Mouse (Mus musculus) heart, embryonic 10.5 days (tissue): ENCODE measurements around the gene Lonp2. TPM values are rescaled to one million over a fixed set of nuclear protein-coding genes. Genes with fewer than 3 reads are reported as not detected.

Experiments
- DNase-seq: peaks from one replicate; pipeline ENCODE4 v3.0.0-alpha.2; 2017; ENCODE audit warnings: low spot score
- H3K27ac ChIP-seq: fragments of 300-500 bp; sonication (generic); 2 replicates; pipeline ENCODE4 v1.5.1; 2016; ENCODE audit warnings: mild to moderate bottlenecking
- H3K27me3 ChIP-seq: fragments of 300-500 bp; sonication (generic); 2 replicates; pipeline ENCODE4 v1.6.1; 2016; ENCODE audit warnings: mild to moderate bottlenecking; ENCODE audit not compliant: poor library complexity, insufficient read depth, severe bottlenecking
- H3K36me3 ChIP-seq: fragments of 300-500 bp; sonication (generic); 2 replicates; pipeline ENCODE4 v1.6.1; 2016; ENCODE audit warnings: mild to moderate bottlenecking, moderate library complexity
- H3K4me1 ChIP-seq: fragments of 300-500 bp; sonication (generic); 2 replicates; pipeline ENCODE4 v1.6.1; 2016; ENCODE audit warnings: mild to moderate bottlenecking
- H3K4me3 ChIP-seq: fragments of 300-500 bp; sonication (generic); 2 replicates; pipeline ENCODE4 v1.5.1; 2016; ENCODE audit warnings: mild to moderate bottlenecking, moderate library complexity
- H3K9me3 ChIP-seq: fragments of 300-500 bp; sonication (generic); 2 replicates; pipeline ENCODE4 v1.6.1; 2016; ENCODE audit warnings: mild to moderate bottlenecking, moderate library complexity
- WGBS: fragments of 180-500 bp; shearing (Covaris S2); methylation state at CpG from one replicate; pipeline ENCODE4 v1.1.7; 2016; 5-methylcytosine and 5-hydroxymethylcytosine counted together
- microRNA-seq: library from miRNA; unstranded; fragments of <30 nt; microRNA quantifications from one replicate; pipeline ENCODE4, GENCODE M21; 2017
- polyA plus RNA-seq: library from polyadenylated mRNA; unstranded; fragments of >200 nt; fragmentation: Nextera tagmentation; extraction: Ambion mirVana; gene quantifications from 2 replicates; pipeline ENCODE4 v1.2.1, GENCODE M21; 2016

Gene Lonp2
- polyA plus RNA-seq, 1 experiment from 2014 or later, result 58.1 TPM

DNA sequence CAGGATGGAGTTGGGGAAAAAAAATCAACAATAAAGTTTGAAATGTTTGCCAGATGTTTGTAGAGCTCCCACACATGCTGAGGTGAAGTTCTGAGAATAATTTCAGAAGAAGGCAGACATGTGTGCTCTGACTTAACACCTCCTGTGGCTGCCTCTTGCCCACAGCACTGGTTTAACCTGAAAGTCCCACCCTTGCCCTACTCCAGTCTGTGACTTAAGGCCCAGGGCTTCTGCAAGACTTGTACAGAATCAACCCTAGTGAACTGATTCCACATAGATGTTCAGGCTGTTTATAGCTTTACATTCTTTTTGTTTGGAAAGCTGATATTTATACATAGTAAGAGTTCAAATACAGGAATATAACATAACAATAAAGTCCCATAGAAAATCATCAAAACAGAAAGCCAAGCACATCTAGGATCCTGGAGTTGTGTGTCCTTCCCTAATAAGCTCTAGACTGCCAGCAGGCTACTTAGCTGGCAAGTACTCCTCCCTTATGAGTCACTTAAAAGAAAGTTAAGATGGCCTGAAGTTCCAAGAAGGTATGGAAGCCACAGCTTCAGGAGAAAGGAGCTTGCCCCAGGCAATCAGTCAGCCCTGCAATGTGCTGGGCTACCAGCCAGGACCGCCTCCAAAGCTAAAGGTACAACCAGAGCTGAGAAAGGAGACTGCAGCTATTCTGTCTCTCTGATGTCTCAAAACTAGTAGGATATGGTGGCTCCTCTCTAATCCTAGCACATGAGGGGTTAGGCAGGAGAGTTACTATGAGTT lies 146.3 kb downstream of the Lonp2 start:
- Histone ChIP-seq H3K4me1 (no peaks in the 10 kb centered on the region; the same call in 1 of the 2 replicates), H3K36me3 (no peaks in the 10 kb centered on the region), H3K9me3 (no peaks in the 10 kb centered on the region), H3K27me3 (no peaks in the 10 kb centered on the region), H3K27ac (no peak overlapping the region), H3K4me3 (no peak overlapping the region)
- WGBS, result 73% methylated on average over 1 of the region's 1 CpGs
- DNase-seq, result no peak

Small RNA genes within 50 kb of the gene (microRNA-seq; reads per million reads assigned to microRNA genes)
- not detected for gene Gm44348

Other genes starting within 250 kb of the Lonp2 start
- gene Abcc12, start 43.4 kb upstream of the Lonp2 start, polyA plus RNA-seq, result not detected in 2 replicates
- 2.9 and 4.8 TPM in 2 replicates for gene Gm10638, start 121.7 kb downstream of the Lonp2 start, polyA plus RNA-seq
- 29.6 and 39.9 TPM in 2 replicates for gene Siah1a, start 121.9 kb downstream of the Lonp2 start, polyA plus RNA-seq